Mouse (Mus musculus): Measurements from ENCODE around the gene Sf3a1.

The Sf3a1 gene

DNA sequence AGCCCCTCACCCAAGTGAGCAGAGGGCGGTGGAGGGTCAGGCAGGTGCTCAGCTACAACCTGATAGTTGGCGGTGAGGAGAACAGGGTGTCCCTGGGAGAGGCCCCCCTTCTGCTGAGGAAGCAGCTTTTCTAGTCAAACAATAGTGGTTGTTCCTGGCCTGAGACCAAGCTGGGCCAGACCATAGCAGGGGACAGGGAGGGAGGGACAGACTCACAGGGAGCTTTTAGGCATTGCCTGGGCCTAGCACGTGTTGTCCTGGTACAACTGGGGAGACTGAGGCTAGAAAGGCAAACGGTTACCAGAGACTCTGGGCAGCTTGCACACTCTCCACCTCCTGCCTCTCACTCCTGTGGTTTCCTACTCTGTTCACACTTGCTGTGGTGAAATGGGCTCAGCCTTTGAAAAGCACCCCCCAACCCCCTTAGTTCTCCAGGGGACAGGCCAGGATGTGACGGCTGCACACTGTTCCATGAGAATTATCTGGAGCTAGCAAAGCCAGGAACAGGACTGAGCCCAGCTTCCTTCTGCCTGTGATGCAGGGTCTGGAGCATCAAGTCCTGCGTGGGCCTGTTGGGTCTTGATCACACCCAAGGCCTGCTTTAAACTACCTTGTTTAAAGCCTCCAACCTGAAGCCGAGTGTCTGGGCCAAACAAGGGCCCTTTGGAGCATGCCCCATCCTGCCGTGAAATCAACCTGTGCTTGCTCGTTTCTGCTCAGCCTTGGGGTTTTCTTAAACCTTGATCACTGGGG lies 56.3 kb downstream of the Sf3a1 start:
- DNase-seq (ENCODE audit: low spot score) = no peak

DNA sequence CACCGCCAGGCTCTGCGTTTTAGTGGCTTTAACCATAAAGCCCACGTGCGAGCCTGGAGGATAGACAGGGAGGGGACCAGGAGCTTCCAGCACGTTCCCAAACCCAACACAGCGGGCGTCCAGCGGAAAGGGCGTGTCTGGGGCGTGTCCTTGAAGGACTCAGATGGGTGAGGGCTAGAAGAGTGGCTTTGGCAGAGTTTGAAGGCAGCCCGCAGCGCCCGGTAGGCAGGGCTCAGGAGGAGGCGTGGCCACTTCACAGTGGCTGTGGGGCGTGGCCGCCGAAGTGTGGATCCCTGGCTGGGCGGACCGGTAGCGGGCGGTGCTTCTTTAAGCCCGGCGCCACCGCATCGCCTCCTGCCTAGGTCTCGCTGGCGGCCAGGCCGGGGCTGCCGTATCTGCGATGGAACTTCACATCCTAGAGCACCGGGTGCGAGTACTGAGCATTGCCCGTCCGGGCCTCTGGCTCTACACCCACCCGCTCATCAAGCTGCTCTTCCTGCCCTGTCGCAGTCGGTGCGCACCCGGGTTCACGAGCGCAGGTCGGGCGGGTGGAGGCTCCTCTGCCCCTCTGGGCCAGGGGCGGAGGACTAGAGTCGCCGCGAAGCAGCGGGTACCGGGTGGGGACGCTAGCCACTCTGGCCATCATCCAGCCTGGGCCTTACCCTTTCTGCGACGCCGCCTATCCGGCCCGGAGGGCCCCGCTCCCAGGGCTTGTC lies 57.9 kb downstream of the Sf3a1 start, which contains the start of gene Castor1:
Gene Castor1 (plus strand): TSS at position 312 of the 716 bp plus-strand sequence.
- DNase-seq (ENCODE audit: low spot score) = peak; percentile 91

DNA sequence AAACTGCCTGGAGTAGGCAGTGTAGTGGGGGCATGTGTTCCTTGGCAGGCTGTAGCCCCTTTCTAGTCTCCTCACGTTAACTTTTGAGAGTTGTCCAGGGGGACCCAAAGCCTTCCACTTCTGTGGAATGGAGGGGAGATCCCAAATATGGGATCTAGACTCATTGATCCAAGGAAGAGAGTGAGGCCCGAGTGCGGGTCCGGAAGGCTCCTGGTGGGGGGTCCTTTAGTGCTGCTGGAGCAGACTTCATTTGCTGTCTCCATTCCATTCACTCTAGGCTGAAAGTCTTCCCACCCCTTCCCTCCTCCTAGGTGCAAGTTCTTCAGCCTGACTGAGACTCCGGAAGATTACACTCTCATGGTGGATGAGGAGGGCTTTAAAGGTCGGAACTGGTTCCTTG lies 58.5 kb downstream of the Sf3a1 start:
- no peak for DNase-seq (ENCODE audit: low spot score)

DNA sequence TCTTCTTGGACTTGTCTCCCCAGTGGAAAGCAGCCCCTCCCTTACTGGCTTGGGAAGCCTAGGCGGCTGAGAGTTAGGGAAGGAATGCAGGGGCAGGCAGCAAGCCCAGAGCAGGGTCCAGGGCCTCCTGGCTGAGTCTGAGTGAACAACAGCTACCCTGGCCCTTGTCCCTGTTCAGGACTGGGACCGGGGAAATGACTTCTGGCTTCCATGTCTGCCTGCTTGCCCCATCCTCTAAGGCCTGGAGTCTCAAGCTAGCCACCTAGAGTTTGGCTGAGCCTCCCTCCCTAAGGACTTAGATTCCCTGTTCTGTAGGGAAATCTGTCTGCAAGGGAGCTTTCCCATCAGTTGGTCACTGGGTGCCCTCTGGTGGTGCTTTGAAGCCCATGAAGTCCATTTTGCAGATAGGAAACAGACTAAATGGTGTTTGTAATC lies 59.2 kb downstream of the Sf3a1 start:
- peak; percentile 76 for DNase-seq (ENCODE audit: low spot score)

DNA sequence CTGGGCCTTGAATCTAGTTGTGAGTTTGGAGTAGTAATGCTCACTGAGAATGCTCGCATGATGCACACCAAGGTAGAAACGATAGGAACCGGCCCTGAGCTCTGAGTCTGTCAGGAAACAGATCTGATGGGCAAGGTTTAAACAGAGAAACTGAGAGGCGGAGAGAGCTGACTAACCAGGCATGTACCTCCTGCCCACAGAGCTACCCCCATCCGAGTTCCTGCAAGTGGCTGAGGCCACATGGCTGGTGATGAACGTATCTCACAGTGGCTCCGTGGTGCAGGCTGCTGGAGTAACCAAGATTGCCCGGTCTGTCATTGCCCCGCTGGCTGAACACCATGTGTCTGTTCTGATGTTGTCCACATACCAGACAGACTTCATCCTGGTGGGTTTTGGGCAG lies 59.8 kb downstream of the Sf3a1 start:
- no peak for DNase-seq (ENCODE audit: low spot score)

DNA sequence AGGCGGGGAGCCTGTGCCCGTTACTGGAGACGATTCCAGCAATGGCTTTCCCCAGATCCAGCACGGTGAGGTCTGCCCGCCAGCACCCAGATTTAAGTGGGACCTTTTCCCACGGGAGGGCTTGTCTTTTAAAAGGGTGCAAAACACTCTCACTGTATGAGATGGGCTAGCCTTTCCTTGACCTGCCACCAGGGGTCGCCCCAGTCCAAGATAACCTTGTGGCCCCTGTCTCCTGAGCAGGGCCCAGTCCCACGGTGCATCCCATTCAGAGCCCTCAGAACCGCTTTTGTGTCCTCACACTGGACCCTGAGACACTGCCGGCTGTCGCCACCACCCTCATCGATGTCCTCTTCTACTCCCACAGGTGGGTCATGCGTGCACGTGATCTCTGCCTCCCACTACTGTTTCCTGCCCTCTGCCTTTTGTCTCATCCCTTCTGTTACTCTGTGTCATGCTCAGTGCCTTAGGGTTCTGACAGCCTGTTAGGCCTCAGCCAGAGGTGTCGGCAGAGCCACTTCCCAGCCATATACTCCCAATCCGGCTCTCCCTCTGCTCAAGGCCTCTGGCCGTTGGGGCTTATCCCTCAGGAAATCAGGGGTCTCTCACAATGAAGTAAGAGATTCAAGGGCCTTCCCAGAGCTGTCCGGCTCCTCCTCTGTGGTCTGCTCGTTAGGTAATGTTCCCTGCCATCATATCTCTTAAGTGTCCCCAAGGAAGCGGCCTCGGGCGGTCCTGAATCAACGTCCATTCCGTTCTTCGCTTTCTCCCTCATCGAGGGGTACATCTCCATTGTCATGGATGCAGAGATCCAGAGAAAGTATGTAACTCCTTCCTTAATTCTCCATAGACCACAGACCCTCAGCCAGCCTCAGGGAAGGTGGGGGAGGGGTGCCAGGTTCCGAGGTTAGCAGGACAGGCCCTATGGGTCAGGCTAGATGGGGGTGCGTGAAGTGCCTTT lies 60.6 kb downstream of the Sf3a1 start:
- peak; percentile 80 for DNase-seq (ENCODE audit: low spot score)

DNA sequence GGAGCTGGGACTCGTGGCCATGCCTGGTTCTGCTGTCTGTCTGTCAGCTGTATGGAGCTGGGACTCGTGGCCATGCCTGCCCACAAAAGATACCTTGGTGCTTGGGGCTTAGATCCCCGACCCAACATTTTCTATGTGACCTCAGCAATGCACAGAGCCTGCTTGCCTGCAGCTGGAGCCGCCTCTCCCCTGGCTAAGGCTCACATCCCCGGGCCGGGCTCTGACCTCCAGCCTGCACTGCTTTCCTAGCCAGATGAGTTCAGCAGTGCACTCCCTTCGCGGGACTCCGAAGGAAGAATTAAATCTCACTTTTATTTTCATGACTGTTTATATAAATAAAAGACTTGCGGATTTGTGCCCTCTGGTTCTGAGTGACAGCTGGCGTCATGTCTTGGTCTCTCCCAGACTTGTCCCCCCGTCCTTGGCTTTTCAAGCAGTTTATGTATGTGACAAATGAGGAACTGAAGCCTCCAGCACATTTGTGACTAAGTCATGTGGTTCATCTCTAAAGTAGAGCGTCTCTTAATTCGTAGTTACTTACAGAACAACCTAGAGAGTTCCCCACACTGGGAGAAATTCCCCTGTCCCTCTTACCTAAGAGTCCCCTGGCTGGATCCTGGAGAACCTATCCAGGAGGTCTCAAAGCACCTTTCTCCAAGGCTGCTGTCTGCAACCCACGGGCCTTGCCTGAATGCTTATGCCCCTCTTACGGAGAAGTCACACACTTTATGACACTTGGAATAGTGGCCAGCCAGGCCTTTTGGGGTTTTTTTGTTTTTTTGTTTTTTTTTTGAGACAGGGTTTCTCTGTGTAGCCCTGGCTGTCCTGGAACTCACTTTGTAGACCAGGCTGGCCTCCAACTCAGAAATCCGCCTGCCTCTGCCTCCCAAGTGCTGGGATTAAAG lies 62.1 kb downstream of the Sf3a1 start:
- no peak for DNase-seq (ENCODE audit: low spot score)

DNA sequence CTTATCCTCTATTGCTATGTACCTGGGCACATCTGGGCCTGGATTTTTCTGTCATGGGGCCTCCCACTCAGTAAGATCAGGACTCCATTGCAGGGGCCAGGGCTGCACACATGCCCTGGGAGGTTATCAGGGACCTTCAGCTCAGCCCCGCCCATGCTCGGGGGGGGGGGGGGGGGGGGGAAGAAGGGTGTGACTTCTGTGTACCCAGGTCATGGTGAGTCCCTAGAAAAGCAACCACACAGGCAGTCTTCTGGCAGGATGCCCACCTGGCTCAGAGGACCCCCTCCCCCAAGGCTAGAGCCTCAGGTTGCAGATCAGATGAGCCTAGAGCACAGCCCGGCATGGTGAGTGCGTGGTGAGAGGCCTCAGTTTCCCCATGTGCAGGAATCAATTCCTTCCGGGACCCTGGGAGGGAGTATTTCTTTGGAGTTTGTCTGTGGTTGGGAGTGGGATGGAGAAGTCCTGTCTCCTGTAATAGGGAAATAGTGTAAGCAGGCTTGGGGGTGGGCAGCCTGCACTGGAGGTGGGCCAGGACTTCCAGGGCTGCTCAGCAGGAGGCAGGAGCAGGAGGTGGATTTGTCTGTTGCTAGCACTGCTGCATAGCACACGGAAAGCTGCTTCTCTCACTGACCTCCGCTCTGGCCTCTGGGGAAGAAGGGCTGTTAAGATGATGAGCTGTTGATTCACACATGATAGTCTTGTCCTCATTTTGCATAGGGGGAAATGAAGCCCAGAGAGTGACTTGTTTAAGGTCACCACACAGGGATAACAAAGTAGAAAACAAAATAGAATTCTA lies 63.4 kb downstream of the Sf3a1 start:
- no peak for DNase-seq (ENCODE audit: low spot score)

DNA sequence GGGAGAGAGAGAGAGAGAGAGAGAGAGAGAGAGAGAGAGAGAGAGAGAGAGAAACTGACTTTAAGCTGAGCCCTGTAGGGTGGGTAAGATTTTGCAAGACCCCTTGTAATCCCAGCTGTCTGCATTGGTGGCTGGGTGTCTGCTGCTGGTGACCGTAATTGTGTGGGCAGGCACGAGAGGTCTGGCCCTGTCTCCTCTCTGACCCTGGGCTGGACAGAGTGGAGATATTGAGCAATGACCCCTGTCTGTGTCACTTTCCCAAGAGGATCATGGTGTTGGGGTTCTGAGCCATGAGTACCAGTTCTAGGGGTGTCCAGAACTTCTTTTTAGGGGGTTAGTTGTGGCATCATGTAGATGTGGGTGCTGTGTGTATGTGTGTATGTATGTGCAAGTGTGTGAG lies 64.1 kb downstream of the Sf3a1 start:
- no peak for DNase-seq (ENCODE audit: low spot score)

DNA sequence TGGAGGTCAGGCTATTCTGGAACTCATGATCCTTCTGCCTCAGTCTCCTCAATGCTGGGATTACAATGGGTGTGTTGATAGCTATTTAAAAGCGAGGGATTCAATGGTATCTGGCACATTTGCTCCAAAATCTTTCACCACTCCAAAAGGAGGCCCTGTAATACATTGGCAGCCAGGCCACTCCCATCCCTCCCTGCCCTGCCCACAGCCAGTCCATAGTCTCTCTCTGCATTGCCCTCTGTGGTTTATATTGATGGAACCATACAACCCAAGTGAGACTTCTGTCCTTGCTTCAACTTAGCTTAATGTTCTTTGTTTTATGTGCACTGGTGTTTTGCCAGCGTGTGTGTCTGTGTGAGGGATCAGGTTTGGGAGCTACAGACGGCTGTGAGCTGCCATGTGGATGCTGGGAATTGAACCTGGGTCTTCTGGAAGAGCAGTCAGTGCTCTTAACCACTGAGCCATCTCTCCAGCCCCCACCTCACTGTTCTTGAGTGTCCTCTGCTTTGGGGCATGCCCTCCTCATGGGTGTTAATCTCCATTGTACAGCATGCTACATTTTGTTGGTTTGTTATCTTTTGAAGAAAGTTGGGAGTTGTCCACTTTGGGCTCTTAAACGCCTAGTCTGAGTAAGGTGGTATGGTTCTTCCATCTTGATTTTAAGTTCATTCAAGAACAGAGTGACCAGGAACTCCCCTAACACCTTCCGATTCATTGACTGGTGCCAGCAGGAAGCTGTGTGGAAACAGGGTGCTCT lies 66.6 kb downstream of the Sf3a1 start:
- DNase-seq (ENCODE audit: low spot score) = no peak

DNA sequence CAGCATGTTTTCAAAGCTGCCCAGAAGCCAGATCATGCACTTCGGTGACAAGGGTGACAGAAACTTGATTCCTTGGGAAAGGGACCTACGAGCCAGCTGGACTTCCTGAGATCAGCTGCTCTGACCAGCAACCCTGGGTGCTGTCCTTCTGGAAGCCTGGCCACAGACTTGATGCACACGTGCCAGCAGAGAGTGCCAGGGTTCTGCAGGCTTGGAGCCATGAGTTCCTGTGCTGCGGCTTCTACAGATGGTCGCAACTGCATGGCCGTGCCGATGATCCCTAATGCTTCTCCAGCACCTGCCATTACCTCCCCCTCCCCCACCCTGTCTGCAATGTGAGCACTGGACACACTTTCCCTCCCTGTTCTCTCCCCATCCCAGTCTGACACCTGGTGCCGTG lies 68.3 kb downstream of the Sf3a1 start:
- DNase-seq (ENCODE audit: low spot score) = no peak

DNA sequence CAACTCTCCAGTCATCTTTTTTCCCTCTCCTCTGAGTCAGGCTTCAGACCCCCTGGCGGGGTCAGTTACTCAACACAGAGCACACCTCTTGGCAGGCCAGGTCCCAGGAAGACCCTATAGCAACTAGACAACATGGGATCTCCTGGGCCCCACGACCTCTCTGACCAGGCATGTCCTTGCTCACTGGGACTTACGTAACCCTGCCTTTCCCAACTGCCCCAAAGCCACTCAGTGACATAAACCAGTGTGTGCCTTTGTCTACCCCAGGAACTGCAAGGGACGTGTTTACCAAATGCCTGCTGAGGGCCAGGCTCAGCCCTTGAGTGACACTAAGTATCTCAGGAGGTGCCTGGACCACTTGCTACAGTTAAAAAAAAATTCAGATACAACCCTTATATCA lies 69.7 kb downstream of the Sf3a1 start:
- no peak for DNase-seq (ENCODE audit: low spot score)

DNA sequence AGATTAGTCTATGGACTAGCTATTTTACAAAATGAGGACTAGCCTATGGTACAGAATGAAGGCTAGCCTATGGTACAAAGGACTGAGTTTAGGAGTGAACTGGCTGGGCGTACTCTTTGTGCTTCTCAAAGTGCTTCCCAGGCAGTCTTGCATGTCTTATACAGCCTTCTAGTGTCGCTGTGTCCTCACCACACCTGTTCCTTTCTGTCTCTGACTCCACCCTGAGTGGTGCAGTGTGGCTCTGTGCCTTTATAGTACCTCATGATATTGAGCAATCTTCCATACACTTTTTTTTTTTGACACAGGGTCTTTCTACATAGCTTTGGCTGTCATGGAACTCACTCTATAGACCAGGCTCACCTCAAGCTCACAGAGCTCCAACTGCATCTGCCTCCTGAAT lies 71.3 kb downstream of the Sf3a1 start:
- DNase-seq (ENCODE audit: low spot score) = no peak

All from embryo, embryonic 10.5 days (tissue).